Mouse (Mus musculus) retina, postnatal 1 day (tissue): ENCODE measurements around the gene Grn.
"Not testable (repeated sequence)": the region's sequence is repeated elsewhere in the genome, so short reads cannot be mapped to it uniquely, and the experiment has no call there.

Experiments used
- DNase-seq: peaks from one replicate; pipeline ENCODE4 v3.0.0-alpha.2; 2012

The Grn gene

GRCm38 (mm10) chr11:102430121-102431017, at the start of gene Grn:
Gene Grn, plus strand, starts transcription at chr11:102430315.
- peak; percentile 96 for DNase-seq

GRCm38 (mm10) chr11:102381341-102382100, 48.6 kb upstream of the Grn start:
- no peak for DNase-seq

GRCm38 (mm10) chr11:102382794-102383193, 47.3 kb upstream of the Grn start:
- DNase-seq: no peak

- DNase-seq: no peak
Observed at GRCm38 (mm10) chr11:102383365-102384136, 46.6 kb upstream of the Grn start.

GRCm38 (mm10) chr11:102384418-102384817, 45.7 kb upstream of the Grn start:
- DNase-seq: no peak

GRCm38 (mm10) chr11:102385075-102385474, 45.0 kb upstream of the Grn start:
- no peak for DNase-seq

GRCm38 (mm10) chr11:102386121-102386520, 44.0 kb upstream of the Grn start:
- DNase-seq: no peak

GRCm38 (mm10) chr11:102389436-102389835, 40.7 kb upstream of the Grn start:
- DNase-seq: not testable (repeated sequence)

GRCm38 (mm10) chr11:102392441-102393237, 37.5 kb upstream of the Grn start:
- no peak for DNase-seq

GRCm38 (mm10) chr11:102393238-102393634, 36.9 kb upstream of the Grn start, which contains the start of gene Rundc3a:
Gene Rundc3a, plus strand, starts transcription at chr11:102393403.
- DNase-seq: peak; percentile 95

- DNase-seq: peak; percentile 72
Observed at GRCm38 (mm10) chr11:102393719-102394420, 36.2 kb upstream of the Grn start.

GRCm38 (mm10) chr11:102394421-102395124, 35.5 kb upstream of the Grn start:
- DNase-seq: no peak

GRCm38 (mm10) chr11:102395250-102395649, 34.9 kb upstream of the Grn start:
- peak; percentile 68 for DNase-seq

- DNase-seq: no peak
Observed at GRCm38 (mm10) chr11:102396263-102396662, 33.9 kb upstream of the Grn start.

GRCm38 (mm10) chr11:102396671-102397141, 33.4 kb upstream of the Grn start:
- DNase-seq: no peak

GRCm38 (mm10) chr11:102398007-102398825, 31.9 kb upstream of the Grn start:
- DNase-seq: peak; percentile 69

GRCm38 (mm10) chr11:102399107-102399506, 31.0 kb upstream of the Grn start:
- no peak for DNase-seq

- no peak for DNase-seq
Observed at GRCm38 (mm10) chr11:102399610-102400072, 30.5 kb upstream of the Grn start.

- no peak for DNase-seq
Observed at GRCm38 (mm10) chr11:102400513-102401084, 29.5 kb upstream of the Grn start.
